Mouse (Mus musculus) bone marrow macrophage, adult 2 months (primary cell): Measurements from ENCODE around the gene Macrod2.

Source experiments
- CTCF ChIP-seq: IDR thresholded peaks from 2 replicates; pipeline ENCODE4 v1.5.1; 2012; ENCODE audit warnings: low read depth, mild to moderate bottlenecking, low read length, moderate library complexity
- POLR2A ChIP-seq: IDR thresholded peaks from 2 replicates; pipeline ENCODE4 v1.6.1; 2012; ENCODE audit warnings: mild to moderate bottlenecking, low read depth, low read length, borderline replicate concordance

DNA sequence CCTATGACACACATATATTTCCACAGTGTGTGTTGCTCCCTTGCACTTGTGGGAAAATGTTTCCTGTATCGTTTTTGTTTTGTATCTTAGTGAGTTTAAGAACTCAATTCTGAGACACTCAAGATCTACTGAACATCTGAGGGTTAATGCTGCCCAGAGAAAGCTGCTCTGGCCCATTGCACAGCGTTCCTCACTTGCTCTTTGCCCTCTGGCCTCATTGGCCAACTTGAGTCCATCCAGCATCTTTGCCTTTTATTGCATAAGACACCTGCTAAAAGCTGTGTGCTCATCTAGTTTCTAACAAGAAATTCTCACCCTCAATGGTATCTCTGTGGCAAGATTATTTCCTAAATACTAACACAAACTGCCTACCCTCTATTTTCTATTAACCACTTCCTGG is 1435.4 kb downstream of the Macrod2 start:
- TF ChIP-seq CTCF, result no peak
- no peak for TF ChIP-seq POLR2A
